Mouse (Mus musculus) E14TG2a.4 (cell line): ENCODE measurements around the gene Slc26a5.
A peak's percentile ranks its signal among the peaks of the same experiment; 100 is the strongest.

Experiments
- H3K27me3 ChIP-seq: 2 replicates; pipeline ENCODE4 v1.6.1; 2014; ENCODE audit warnings: low read length, control low read depth; ENCODE audit not compliant: insufficient read depth
- H3K36me3 ChIP-seq: 2 replicates; pipeline ENCODE4 v1.6.1; 2014; ENCODE audit warnings: low read length, control low read depth; ENCODE audit not compliant: insufficient read depth
- H3K4me1 ChIP-seq: replicated peaks from 2 replicates; pipeline ENCODE4 v1.6.1; 2014; ENCODE audit warnings: low read depth, low read length, control low read depth
- H3K4me3 ChIP-seq: replicated peaks from 2 replicates; pipeline ENCODE4 v1.5.1; 2014; ENCODE audit warnings: mild to moderate bottlenecking, low read length
- H3K9me3 ChIP-seq: 2 replicates; pipeline ENCODE4 v1.6.1; 2014; ENCODE audit warnings: low read length, control low read depth
- CTCF ChIP-seq: conservative IDR thresholded peaks from 2 replicates; pipeline ENCODE4 v1.5.1; 2014; ENCODE audit warnings: low read length
- NANOG ChIP-seq: IDR thresholded peaks from 2 replicates; pipeline ENCODE4 v1.6.1; 2014; ENCODE audit warnings: borderline replicate concordance, low read length, mixed read lengths
- POU5F1 ChIP-seq: IDR thresholded peaks from 2 replicates; pipeline ENCODE4 v1.6.1; 2014; ENCODE audit warnings: low read length, borderline replicate concordance

The Slc26a5 gene

GRCm38 (mm10) chr5:21865346-21866107 is at the start of gene Slc26a5:
Gene Slc26a5, minus strand, starts transcription at chr5:21865604.
- peak within 1 kb of the TSS; percentile 66 for H3K4me3 ChIP-seq
- no peaks in the 10 kb centered on the region for H3K9me3 ChIP-seq
- H3K27me3 ChIP-seq = peaks cover 7% of the 10 kb centered on the region; the same call in 1 of the 2 replicates
- TF ChIP-seq POU5F1 (no peak), CTCF (no peak)
- no peaks in the 10 kb centered on the region for H3K36me3 ChIP-seq
- H3K4me1 ChIP-seq = peaks cover 23% of the 10 kb centered on the region

- no peaks in the 10 kb centered on the region for H3K9me3 ChIP-seq
- H3K4me1 ChIP-seq = peaks cover 26% of the 10 kb centered on the region
- no peak overlapping the region for H3K4me3 ChIP-seq
- no peak for TF ChIP-seq POU5F1
- TF ChIP-seq NANOG = no peak
- TF ChIP-seq CTCF = no peak
- H3K27me3 ChIP-seq = no peaks in the 10 kb centered on the region
- no peaks in the 10 kb centered on the region for H3K36me3 ChIP-seq
These were observed 49.4 kb upstream of the Slc26a5 start for GRCm38 (mm10) chr5:21914776-21915175.

DNA sequence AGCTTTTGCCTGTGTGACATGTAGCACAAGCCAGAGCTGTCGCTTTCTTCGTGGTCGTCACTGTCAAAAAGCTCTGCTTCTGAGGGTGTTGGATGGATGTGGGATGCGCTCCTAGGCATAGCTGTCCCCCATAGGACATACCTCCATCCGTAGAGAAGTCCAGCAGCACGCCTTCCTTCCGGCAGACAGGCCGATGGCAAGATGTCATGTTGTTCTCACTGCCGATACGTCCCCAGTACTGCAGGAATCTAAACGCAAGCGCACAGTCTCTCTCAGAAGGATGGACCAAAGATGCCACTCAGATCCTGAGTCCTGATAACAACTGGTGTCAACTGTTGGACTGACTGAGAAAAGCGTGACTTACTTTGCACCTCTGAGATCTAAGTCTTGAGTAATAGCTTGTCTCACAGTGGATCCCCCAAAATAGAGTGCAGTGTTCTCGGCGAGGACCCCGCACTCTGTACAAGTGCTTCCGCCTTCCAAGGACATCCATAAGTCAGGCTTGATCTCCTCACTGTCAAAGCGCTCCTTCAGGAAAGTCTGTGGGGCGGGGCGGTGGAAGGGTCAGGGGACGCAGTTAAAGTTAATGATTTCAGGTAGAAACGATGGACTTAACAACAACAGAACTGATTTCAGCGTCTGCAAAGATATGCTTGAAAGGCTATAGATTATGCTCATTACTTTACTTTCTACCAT is 47.6 kb upstream of the Slc26a5 start:
- TF ChIP-seq POU5F1 (no peak), NANOG (no peak), CTCF (no peak)
- Histone ChIP-seq H3K36me3 (no peaks in the 10 kb centered on the region), H3K9me3 (no peaks in the 10 kb centered on the region), H3K4me3 (no peak overlapping the region), H3K4me1 (peaks cover 25% of the 10 kb centered on the region), H3K27me3 (no peaks in the 10 kb centered on the region)

DNA sequence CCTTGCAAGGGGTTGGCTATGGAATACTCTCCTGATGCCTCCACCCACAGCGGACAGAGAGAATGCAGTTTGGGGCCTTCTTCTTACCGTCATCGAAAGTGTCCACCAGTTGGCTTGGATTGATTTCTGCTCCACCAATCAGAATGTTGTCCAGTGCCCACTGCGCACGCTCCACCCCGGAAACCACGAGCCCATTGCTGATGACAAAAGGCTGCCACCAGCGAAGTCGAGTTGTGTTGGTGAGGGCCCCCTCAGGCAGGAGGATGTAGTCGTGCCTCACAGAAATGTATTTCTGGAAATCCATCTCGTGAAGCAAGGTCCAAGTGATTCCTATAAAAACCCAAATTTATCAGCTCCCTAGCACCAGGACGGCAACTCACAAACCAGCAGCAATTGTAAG is 45.3 kb upstream of the Slc26a5 start:
- Histone ChIP-seq H3K4me1 (peaks cover 25% of the 10 kb centered on the region), H3K9me3 (no peaks in the 10 kb centered on the region), H3K36me3 (no peaks in the 10 kb centered on the region), H3K27me3 (no peaks in the 10 kb centered on the region), H3K4me3 (no peak overlapping the region)
- TF ChIP-seq POU5F1 (no peak), CTCF (no peak), NANOG (no peak)

- Histone ChIP-seq H3K36me3 (no peaks in the 10 kb centered on the region), H3K9me3 (no peaks in the 10 kb centered on the region), H3K27me3 (no peaks in the 10 kb centered on the region), H3K4me3 (no peak overlapping the region), H3K4me1 (peaks cover 20% of the 10 kb centered on the region)
- TF ChIP-seq NANOG (no peak), POU5F1 (no peak), CTCF (no peak)
These were observed 44.3 kb upstream of the Slc26a5 start for GRCm38 (mm10) chr5:21909713-21910112.

GRCm38 (mm10) chr5:21901411-21901810 is 36.0 kb upstream of the Slc26a5 start:
- Histone ChIP-seq H3K27me3 (no peaks in the 10 kb centered on the region), H3K4me1 (peaks cover 14% of the 10 kb centered on the region), H3K36me3 (no peaks in the 10 kb centered on the region), H3K4me3 (no peak overlapping the region), H3K9me3 (no peaks in the 10 kb centered on the region)
- TF ChIP-seq NANOG (no peak), CTCF (no peak), POU5F1 (no peak)

GRCm38 (mm10) chr5:21900891-21901290 is 35.5 kb upstream of the Slc26a5 start:
- H3K4me3 ChIP-seq = no peak overlapping the region
- peaks cover 14% of the 10 kb centered on the region for H3K4me1 ChIP-seq
- no peaks in the 10 kb centered on the region for H3K36me3 ChIP-seq
- H3K27me3 ChIP-seq = no peaks in the 10 kb centered on the region
- no peaks in the 10 kb centered on the region for H3K9me3 ChIP-seq
- TF ChIP-seq NANOG (no peak), POU5F1 (no peak), CTCF (no peak)

DNA sequence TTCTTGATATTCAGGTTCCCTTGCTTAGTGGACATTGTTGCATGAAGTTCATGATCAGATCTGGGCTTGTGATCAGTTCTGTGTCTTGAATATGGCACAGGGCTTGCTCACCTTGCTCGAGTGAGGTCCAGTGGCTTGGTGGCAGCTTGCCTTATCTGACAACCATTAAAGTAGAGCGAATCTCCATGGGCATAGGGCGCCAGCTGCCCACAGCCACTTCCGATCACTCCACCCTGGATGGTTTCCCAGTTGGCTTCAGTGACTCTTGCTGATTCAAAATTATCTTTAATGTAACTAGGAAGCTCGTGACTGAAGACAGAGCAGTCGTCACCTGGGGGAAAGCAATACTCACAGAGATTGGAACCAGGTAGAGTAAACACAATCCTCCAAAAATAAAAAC is 33.5 kb upstream of the Slc26a5 start:
- TF ChIP-seq CTCF (no peak), NANOG (no peak), POU5F1 (no peak)
- no peaks in the 10 kb centered on the region for H3K27me3 ChIP-seq
- peaks cover 14% of the 10 kb centered on the region for H3K4me1 ChIP-seq
- H3K9me3 ChIP-seq = no peaks in the 10 kb centered on the region
- no peak overlapping the region for H3K4me3 ChIP-seq
- no peaks in the 10 kb centered on the region for H3K36me3 ChIP-seq

- no peak for TF ChIP-seq CTCF
- no peak for TF ChIP-seq POU5F1
- TF ChIP-seq NANOG = no peak
- no peaks in the 10 kb centered on the region for H3K9me3 ChIP-seq
- no peak overlapping the region for H3K4me3 ChIP-seq
These were observed 31.2 kb upstream of the Slc26a5 start for GRCm38 (mm10) chr5:21896586-21896985.

More at GRCm38 (mm10) chr5:21896586-21896985, 31.2 kb upstream of the Slc26a5 start:
- H3K27me3 ChIP-seq = no peaks in the 10 kb centered on the region
- no peaks in the 10 kb centered on the region for H3K36me3 ChIP-seq
- peaks cover 13% of the 10 kb centered on the region for H3K4me1 ChIP-seq
